Mouse (Mus musculus) 3134 (cell line): Measurements from ENCODE around the gene Ddx52.

ENCODE experiments used
- DNase-seq: peaks from one replicate; pipeline ENCODE4 v3.0.0-alpha.2; 2011; ENCODE audit warnings: low spot score; ENCODE audit not compliant: insufficient read length; ENCODE audit errors: extremely low read depth

Gene Ddx52

DNA sequence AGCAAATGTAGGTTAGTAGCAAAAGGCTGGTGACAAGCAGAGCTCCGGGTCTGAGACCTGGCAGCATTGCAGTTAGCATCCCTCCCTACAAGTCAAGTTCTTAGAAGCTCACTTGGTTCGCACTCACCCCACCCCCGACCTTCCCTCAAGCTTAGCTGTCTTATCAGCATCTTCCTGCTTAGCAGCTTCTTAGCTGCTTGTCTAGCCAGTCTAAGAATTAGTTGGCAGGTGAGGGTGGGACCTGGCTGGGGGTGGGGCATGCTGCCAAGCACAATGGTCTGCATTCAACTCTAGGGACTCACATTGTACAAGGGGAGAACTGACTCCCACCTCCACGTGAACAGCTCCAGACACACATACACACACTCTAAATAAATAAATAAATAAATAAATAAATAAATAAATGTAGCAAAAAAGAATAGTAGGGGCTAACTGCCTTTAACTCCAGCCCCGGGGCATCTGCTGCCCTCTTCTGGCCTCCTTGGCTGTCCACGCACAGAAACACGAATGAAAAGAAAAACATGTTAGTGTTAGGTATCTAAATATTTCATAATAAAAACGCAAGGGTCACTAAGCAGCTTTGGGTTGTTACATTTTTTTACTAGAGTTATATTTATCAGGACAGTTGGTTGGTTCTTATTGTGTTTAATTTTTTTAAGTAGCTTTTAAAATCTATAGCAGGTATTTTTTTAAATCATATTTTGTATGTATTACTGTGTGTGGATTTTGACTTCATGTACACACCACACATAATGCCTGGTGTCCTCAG lies 25.8 kb downstream of the Ddx52 start:
- no peak for DNase-seq

DNA sequence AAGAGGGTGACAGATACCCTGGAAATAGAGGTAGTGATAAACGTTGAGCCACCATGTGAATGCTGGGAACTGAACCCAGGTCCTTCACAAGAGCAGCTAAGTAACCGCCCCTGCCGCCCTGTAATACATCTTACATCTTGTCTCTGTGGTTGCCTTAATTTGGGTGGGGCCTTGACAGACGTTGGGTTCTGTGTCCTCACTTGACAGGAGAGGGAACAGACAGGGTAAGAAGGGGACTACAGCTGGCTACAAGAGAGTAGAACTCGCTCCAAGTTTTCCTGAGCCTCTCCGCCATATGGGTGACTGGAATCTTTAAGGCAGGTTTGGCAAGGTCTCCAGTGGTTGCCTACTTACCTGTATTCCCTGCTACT lies 26.3 kb downstream of the Ddx52 start:
- no peak for DNase-seq

DNA sequence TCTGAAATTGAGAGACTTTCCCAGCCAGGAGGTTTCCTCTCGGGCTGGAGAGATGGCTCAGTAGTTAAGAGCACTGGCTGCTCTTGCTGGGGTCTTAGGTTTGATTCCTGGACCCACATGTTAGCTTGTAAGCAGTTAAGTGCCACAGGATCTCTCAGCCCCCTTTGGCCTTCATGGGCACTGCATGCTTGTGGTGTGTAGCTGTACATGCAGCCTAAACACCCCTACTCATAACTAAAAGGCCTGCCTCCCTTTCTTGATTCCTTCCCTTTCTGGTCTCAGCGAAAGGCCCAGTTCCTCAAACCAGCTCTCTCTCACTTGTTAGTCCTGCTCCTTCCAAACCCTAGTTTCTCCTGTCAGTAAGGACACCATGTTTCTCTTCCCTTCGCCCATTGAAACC lies 27.2 kb downstream of the Ddx52 start:
- no peak for DNase-seq

DNA sequence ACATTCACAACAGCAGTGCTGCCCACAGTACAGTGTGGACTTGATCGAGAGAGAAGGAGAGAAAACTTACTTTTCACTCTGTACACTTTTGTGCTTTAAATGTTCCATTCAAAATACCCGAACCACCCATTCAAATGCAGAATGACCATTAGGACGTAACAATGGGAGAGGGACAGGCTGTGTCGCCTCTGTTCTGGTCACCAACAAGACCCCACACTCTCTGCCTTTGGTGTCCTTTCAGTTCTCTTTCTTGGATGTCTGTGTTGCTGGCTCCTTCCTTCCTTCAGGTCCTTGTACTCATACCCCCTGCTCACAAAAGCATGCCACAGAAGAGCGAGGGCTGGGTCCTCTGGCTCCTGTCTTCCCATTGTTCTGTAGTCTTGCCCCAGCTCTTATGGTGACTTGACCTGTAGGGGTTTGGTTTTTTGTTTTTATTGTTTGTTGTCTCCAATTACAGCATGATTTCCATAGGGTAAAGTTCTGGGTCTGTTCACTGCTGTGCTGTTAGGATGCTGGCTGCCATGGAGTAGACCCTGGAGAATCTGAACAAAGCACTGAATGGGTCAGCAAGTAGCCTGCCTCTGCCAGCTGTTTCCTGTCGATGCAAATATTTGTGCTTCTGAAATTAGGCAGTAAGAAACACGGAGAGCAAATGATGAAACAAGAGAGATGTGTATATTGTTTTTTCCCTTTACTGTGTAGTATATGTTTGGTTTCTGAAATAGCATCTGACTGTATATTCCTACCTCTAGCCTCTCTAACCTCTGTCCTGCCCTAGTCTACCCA lies 32.9 kb downstream of the Ddx52 start:
- no peak for DNase-seq

DNA sequence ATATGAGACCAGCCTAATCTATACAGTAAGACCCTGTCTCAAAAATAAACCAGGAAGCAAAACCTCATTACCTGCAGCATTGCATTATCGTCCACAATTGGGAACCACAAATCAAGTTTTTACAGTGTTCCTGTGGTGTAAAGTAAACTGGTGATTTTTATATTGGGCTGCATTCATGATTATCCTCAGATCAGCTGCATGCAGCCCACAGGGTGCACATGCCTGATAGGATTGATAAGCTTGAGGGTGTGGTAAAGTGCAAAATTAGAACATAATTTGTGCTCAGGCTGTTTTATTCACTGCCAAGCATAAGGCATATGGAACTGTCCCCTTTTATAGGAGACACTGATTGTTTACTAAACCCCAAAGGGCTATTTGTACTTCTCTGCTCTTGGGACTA lies 33.6 kb downstream of the Ddx52 start:
- no peak for DNase-seq

DNA sequence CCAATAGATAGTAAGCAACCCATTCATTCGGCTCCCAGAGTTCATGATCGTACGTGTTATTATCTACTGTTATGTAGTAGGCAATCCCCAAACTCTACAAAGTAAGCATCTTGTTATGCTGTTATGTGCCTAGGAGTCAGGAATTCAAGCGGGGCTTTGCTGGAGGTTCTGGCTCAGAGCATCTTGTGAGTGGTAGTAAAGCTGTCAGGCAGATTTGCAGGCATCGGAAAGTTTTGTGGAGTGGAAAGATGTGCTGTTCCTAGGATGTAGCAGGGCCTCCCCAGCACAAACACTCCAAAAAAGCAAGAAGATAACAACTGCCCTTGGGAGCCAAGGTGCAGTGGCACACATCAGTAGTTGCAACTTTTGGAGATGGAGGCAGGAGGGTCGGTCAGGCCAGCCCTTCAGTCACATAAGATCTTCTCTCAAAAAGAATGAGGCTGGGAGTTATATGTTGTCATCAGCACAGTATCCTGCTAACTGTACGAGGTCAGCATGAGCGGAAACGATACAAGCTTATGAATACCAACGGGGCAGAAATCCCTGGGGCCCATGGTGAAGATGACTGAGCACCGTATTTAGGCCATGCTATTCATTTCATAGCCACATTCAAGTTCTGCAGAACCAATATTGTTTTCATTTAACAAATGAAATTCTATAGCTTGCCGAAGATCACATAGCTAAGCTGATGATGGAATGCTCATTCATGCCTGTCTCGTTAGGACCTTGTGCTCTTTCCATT lies 34.5 kb downstream of the Ddx52 start:
- no peak for DNase-seq

DNA sequence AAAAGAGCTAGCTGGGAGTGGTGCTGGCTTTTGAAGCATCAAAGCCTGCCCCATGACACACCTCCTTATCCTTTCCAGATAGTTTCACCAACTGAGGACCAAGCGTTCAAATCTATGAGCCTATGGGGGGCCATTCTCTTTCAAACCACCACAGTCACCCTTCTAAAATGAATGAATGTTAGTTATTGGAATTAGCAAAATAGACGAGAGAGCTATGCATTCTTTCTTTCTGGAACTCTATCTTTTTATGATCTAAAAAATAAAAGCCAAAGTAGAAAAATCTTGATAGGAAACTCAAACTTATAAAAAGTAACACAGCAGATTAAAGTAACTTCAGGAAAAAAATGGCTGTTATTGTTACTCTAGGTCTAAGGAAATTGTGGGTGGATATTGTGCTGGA lies 35.9 kb downstream of the Ddx52 start:
- no peak for DNase-seq

DNA sequence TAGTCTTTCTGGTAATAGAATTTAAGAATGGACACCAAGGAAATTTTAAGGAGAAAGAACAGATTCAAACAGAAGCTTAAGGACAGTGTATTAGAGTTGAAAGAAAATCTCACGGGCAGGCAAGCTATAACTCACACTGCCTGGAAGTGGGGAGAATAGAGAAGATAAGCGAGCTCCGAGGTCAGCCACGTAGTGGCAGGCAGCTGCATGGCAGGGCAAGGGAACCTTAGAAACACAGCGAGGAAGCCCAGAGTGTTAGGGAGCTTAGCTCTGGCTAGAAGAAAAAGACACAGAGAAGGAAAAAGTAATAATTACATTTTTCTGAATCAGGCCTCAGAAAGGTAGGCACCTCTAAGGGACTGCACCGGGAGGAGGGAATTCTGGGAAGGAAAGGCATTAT lies 38.1 kb downstream of the Ddx52 start:
- DNase-seq, result no peak

DNA sequence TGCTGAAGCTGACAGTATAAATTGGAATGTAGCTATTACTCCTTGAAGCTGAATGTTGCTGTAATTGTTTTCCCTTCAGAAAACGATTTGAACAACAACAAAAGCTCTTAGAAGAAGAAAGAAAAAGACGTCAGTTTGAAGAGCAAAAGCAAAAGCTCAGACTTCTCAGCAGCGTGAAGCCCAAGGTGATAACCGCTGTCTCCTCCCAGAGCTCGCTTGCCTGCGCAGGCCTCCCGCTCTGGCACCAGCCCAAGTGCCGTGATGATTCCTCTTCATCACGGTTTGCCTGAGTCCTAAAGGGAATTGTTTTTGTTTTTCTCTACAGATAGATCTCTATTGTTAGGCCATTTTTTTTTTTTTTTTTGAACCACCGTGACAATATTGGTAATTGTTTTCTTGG lies 39.5 kb downstream of the Ddx52 start:
- no peak for DNase-seq

DNA sequence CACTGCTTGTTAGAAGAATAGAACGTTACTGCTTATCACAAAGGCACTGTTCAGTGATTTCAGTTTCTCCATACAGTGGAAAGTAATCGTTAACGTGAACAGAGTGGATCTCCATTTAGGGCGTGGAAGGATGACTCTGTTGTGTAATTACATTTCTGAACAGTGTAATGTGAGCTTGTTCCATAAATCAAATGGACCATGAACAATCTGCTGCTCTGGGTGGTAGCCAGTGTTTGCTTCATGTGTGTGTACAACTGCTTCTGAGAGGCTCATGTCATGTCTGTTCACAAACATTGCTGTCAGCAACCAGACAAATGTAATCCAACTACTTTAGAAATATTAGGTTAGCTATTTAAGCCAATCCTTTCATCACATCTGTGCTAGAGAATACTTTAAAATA lies 49.8 kb downstream of the Ddx52 start:
- DNase-seq, result no peak

DNA sequence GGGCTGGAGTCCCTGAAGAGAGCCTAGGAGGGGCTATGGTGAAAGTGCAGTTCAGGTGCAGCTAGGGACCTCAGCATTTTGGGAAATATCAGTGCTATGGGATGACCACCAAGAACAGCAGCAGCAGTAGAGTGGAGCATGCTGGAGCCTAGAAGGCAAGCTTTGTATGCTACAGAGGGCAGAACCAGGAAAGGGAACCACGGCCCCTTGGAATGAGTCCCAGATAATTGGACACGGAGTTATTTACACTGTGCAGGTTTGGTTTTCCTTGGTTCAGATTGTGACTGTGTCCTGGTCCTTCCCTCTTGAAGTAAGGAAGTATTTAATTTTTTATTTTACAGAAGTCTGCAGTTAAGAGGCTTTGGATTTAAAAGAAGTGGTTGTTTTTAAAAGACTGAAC lies 51.6 kb downstream of the Ddx52 start:
- DNase-seq, result no peak

DNA sequence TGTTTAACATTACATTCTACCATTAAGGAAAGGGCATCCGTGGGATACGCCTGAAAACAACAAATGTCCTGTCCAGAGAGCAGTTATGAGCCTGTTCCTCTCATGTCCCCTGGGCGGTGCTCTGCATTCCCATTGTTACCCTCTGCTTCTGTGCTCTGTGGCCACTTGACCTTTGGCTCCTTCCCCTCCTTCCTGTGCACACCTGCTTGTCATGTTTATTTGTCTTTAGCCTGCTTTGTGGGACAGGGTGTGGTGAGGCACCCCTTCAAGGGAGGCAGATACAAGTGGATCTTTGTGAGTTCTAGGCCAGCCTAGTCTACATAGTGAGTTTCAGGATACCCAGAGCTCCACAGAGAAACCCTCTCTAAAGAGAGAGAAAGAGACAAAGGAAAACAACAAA lies 52.6 kb downstream of the Ddx52 start:
- DNase-seq, result no peak

DNA sequence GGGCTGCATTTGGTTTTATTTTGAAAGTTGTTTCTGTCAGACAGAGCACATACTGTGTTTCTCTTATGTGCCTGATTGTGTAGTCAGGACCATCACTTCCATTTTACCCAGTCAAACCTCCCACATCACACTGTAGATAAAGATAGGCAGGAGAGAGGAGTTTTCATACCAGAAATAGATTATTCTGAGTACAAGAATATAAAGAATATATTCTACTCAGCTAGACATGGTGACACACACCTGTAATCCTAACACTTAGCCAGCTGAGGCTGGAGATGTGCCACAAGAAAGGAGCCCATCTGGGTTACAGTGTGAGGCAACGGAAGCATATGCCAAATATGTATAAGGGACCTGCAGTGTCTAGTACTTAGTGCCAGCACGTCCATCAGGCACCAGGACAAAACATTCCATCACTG lies 53.7 kb downstream of the Ddx52 start:
- no peak for DNase-seq

DNA sequence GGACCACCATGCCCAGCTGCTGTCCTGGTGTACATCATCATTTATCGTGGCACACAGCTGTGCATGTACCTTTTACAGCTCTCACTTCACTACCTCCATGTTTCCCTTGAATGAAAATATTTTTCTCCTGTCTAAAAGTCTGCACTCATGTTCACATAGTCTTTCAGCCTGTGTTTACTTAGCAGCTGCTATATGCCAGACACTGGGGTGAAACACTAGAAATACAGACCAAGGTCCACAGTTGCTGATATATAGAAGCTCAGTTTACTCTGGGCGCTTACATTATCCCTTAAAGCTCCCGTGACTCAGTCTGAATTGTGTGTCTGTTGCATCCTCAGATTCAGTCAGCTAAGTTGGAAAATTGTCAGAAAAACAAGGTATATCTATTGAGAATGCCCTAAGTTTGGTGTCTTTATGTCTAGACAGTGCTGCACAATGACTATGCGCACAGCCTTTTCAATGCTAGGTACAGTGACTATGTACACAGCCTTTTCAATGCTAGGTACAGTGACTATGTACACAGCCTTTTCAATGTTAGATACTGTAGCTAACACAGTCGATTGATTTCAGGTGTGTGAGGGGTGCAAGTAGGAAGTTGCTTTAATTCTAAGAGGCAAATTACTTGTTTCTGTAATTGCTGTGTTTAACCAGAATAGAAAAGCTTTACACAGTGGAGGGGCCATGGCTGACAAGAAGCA lies 55.5 kb downstream of the Ddx52 start:
- no peak for DNase-seq

DNA sequence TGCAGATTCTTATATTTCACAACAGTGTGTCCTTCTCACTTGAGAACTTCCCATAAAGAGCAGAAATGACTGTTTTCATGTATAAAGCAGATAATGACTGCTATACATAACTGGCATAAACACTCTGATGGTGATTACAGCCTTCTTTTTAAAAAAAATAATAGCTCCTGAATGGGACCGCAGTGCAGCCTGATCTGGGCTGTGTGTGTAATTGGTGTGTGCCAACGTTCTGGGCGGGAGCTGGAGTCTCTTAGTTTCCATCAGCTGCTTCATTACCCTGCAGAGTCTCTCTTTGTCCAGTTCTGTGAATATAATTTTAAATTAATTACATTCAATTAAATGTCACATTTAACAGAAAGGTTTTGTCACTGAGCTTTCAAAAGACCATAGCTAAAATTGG lies 57.1 kb downstream of the Ddx52 start:
- DNase-seq, result no peak

DNA sequence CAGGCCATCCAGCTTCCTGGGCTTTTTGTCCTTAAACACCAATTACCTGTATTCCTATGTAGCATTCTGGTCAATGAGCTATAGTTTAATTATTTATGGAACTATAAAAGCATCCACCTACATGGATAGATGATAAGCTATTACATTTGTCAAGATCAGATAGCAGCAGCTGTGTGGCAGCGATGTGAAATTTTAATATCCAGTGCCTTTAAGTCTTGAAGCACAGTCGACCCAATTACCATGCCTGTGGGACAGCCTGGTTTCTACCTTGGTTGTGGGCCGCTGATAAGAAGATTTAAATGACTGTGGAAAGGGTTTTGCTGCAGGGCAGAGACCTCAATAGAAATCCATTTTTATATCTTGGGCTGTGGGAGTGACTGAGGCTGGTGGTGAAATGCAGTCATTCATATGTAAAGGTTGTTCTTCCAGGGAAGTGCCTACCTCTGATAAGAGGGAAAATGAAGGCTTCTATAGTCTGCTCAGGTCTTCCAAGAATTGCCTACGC lies 57.6 kb downstream of the Ddx52 start:
- DNase-seq, result no peak

DNA sequence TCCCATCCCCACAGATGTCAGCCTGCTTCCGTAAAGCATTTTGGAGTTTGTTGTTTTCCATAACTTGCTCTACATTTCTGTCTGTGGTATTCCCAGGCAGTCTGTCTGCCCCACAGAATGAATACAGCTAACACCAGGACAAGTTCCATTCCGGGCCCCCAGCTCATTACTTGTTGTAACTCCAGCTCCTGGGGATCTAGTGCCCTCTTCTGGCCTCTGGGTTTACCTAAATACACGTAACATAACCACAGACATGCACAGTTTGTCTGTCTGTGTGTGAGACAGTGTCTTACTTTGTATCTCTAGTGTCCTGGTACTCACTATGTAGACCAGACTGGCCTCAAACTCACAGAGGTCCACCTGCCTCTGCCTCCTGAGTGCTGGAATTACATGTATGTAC lies 59.4 kb downstream of the Ddx52 start:
- DNase-seq, result no peak

DNA sequence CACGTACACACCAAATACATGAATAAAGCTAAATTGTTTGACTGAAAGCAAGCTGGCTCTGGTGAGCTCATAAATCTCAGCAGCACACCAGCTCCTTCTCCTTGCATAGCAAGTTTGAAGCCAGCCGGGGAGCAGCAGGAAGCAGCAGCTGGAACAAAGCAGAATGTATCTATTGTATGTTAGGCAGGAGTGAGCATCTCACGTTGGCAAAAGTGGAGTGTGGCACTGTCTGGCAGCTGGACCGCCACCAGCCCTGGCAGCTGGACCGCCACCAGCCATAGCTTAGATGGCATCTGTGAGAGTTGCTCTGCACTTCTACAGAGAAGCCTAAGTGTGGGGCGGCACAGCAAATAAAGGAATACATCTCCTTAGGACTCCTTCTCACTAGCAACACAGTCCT lies 62.1 kb downstream of the Ddx52 start:
- no peak for DNase-seq

DNA sequence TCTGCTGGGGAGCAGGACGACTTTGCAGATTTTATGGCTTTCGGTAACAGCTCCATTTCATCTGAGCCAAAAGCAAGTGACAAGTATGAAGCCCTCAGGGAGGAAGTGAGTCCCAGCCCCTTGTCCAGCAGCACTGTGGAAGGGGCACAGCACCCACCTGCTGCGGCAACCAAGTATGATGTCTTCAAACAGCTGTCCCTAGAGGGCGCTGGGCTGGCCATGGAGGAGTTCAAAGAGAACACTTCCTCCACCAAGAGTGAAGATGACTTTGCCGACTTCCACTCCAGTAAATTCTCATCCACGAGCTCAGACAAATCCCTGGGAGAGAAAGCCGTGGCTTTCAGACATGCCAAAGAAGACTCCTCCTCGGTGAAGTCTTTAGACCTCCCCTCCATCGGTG lies 67.1 kb downstream of the Ddx52 start:
- no peak for DNase-seq

DNA sequence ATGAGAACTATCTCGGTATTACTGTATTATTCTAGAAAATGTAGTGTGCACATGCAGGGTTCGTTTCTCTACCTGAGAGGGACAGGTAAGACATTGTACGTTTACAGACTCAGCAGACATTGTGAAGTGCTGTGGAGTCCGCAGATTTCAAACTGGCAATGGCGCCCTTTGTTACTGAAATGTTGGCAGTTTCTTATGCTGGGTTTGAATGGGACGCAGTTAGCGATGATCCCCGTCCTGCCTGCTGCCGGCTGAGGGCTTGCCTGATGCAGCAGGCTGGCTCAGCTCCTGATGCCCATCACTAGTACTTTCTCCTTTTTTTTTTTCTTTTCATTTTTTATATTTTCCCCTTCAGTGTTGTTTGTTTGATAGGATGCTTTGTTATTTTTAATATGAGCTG lies 68.5 kb downstream of the Ddx52 start:
- DNase-seq, result no peak

DNA sequence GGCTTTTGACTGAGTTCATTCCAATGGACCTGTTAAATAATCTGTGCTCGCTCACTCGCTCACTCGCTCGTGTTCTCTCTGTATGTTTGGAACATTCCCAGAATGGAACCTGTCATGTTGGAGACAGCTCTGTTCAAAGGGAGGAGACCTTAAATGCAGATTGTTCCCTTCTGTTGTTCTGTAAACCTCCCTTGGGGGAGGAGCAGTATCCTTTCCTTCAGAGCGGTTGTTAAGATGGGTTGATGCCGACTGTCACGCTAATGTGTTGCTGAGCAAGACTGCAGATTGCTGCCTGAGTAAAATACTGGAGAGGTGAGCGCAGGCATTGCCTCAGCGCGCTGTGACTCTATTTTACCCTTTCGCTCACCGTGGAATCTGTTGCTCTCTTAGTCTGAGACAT lies 69.2 kb downstream of the Ddx52 start:
- DNase-seq, result no peak
